Mouse (Mus musculus) layer of hippocampus, adult 2 months (tissue): ENCODE data around the gene Ano1. TPM values are rescaled to one million over a fixed set of nuclear protein-coding genes. Genes with fewer than 3 reads are reported as not detected.

Experiments used
- DNase-seq, 2 experiments: peaks; one replicate each; pipeline ENCODE4 v3.0.0; 2022; ENCODE audit warnings: low spot score in 2 of 2
- H3K27ac ChIP-seq: fragments of 200-600 bp; 2 replicates; pipeline ENCODE4 v1.8.1; 2022
- H3K4me3 ChIP-seq: fragments of 200-600 bp; 2 replicates; pipeline ENCODE4 v1.8.1; 2022; ENCODE audit warnings: mild to moderate bottlenecking
- CTCF ChIP-seq: fragments of 200-600 bp; conservative IDR thresholded peaks from 2 replicates; pipeline ENCODE4 v1.8.1; 2022; ENCODE audit warnings: antibody characterized with exemption, mild to moderate bottlenecking, moderate library complexity
- total RNA-seq, 2 experiments: library from RNA; stranded (reverse); gene quantifications; 2 replicates each; pipeline ENCODE4 v1.2.3; 2021

Ano1 gene
- total RNA-seq, 2 experiments from 2014 or later, result 2.7 to 3.5 TPM

DNA sequence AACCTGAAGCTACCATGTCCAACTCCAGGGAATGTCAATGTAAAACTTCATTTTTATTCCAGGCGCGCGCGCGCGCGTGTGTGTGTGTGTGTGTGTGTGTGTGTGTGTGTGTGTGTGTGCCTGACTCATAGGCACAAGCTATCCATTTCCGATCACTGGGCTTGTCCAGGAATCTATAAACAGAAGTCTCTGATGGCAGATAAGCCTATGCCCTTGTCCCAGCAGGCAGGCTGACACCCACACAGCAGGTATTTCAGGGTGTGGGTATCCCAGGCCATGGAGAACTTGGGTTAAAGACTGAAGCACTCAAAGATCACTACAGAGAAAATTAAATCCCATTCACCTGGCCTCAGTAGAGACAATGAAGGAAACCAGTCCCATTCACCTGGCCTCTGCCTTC lies 76.1 kb downstream of the Ano1 start:
- H3K4me3 ChIP-seq, result no peak overlapping the region
- no peak for TF ChIP-seq CTCF
- H3K27ac ChIP-seq, result no peak overlapping the region
- no peak for DNase-seq

DNA sequence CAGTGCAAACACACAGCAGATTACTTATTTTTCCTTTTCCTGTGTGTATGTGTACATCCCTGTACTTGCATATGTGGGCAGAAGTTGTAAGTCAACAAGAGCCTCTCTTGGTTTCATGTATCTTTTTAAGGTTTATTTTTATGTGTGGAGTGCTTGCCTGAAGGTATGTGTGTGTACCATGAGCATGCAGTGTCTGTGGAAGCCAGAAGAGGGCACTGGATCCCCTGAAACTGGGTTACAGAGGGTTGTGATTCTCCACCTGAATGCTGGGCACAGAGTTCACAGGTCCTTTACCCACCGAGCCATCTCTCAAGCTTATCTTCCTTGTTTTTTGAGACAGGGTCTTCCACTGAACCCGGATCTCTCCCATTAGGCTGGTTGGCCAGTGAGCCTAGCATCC lies 81.9 kb downstream of the Ano1 start:
- no peak overlapping the region for H3K4me3 ChIP-seq
- no peak for DNase-seq
- TF ChIP-seq CTCF, result peak; percentile 27; the same call in 1 of the 2 replicates
- no peak overlapping the region for H3K27ac ChIP-seq

DNA sequence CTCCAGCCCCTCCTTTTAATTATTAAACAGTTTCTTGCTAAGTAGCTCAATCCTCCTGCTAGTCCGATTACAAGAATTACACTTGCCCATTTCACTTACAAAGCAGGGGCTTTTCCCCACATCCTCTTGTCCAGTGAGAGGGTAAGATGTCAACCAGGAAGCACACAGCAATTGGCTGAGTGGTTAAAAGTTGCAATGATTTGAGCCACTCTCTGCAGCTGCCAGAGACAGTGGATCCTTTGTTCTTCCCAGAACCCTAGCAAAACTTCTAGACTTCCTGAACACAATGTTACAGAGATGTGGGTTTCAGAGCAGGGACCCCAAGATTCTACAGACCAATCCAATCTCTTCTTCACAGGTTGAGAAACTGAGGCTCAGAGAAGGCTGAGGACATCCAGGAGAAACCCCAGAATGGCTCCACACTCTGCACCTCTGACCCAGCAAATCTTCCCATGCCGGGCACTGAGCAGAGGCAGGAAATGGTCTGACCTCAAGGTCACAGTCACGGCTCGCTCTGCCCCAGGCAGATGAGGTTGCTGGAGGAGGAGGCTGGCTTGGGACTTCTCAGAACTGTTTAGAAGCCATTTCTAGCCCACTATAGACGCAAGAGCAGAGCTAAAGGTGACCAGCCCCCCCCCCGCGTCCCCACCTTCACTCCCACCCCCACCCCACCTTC lies 83.0 kb downstream of the Ano1 start:
- Histone ChIP-seq H3K27ac (no peak overlapping the region), H3K4me3 (no peak overlapping the region)
- no peak for TF ChIP-seq CTCF
- DNase-seq, result no peak

DNA sequence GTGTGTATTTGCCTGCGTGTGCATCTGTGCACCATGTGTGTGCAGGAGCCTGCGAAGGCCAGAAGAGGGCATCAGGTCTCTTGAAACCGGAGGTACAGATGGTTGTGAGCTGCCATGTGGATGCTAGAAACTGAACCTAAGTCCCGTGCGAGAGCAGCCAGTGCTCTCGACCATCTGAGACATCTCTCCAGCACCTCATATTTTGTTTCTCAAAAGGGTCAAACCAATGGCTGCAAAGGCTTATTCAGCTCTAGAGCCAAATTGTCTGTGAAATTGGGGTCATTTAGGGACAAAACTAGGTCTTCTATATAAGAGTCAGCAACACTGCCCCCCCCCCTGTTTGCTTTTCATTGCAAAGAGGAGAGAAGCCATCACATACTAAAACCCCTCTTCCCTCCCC lies 84.7 kb downstream of the Ano1 start:
- TF ChIP-seq CTCF, result no peak
- DNase-seq, result no peak
- Histone ChIP-seq H3K4me3 (no peak overlapping the region), H3K27ac (no peak overlapping the region)

DNA sequence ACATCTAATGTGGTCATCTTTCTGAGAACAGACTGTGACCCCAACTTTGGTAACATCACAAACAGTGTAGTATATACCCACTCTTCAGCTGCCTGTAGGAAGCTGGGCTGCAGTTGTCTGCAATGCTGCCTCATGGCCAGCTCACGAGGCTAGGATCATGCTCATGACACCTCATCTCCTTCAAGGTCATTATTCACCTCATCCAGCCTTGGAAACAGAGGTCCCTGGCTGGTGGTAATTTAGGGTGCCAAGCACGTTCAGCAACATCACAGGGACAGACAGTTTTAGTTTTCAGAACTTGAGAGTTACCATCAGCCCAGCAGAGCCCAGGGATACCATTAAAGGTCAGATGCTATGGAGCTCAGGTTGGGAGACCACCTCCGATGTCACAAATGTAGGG lies 86.2 kb downstream of the Ano1 start:
- H3K4me3 ChIP-seq, result no peak overlapping the region
- no peak for TF ChIP-seq CTCF
- no peak for DNase-seq
- H3K27ac ChIP-seq, result no peak overlapping the region

DNA sequence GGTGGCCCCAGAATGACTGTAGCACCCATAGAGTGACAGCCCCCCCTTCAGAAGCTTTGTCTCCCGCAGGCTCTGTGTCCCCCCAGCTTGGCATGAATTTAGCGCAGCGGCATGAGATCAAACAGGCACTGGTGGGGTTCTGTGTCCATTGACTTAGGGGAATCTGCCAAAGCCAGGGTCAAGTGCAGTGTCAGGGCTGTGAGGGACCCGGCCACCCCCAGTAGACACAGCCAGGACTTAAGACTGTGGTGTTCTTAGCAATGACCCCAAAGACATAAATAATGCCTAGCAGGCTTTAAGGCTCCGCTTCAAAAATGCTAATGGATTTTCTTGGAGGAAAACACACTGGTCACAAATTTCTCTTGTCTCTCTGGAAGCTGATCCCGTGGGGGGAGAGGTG lies 88.2 kb downstream of the Ano1 start:
- H3K4me3 ChIP-seq, result no peak overlapping the region
- DNase-seq, result no peak
- H3K27ac ChIP-seq, result no peak overlapping the region
- no peak for TF ChIP-seq CTCF

DNA sequence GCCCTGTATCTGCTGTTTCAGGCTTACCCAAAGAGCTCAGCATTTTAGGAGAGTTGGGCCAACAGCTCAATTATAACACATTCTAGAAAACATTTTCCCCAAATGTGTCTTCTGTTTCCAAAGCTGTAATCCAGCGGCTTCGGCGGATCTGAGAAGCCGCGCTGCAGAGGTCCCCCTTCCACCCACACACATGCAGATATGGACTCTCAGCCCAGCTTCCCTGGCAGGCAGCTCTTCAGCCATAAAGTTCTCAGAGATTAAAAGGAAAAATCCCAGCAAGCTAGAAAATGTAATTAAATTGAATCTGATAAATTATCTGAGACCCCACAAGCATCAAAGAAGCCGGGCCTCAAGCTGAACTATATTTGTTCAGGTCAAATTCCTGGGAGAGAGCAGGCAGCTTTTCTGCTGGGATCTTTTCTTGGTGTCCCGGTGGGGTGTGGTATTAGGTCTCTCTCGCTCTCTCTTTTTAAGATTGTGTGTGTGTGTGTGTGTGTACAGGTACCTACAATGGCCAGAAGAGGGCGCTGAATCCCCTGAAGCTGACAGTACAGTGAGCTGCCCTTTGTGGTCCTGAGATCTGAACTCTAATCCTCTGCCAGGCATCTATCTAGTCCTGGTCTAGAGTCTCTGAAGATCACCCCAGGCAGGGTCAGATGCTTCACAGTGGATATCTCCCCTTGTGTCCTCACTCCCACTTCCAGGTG lies 95.4 kb downstream of the Ano1 start:
- H3K27ac ChIP-seq, result no peak overlapping the region
- H3K4me3 ChIP-seq, result no peak overlapping the region
- DNase-seq, result no peak
- TF ChIP-seq CTCF, result 0 out of 2 replicates have a peak, but pooled peaks have one; percentile 16

DNA sequence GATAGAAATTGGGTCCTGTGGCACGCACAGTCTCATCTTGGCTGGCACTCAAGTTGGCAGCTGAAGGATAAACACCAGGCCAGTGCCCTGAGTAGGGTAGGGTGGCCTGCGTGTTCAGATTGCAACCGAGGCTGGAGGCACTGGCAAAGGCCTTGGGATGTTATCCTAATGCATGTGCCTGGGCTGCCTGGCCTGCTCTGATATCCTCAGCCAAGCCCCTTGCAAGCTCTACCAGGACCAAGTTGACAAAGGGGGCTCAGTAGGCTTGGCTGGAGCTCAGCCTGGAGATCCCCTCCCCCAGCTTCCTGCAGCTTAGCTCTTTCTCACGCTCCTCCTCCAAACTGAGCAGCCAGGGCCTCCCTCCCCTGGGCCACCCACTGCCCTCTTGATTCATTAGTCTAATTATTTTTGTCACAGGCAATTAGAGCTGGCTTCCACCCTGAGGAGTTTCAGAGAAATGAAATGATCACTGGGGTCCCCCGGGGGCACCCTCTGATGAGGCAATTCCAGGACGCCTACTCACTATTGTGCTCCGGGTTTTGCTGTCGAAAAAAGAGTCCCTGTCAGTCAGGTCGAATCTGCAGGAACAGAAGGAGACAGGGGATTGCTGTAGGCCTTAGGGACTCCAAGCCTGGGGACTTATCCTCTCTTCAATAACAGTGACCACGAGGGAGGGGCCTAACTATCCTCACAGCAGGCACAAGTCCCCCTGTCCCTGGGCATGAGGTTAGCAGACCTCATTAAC lies 97.9 kb downstream of the Ano1 start:
- no peak overlapping the region for H3K4me3 ChIP-seq
- no peak for TF ChIP-seq CTCF

DNA sequence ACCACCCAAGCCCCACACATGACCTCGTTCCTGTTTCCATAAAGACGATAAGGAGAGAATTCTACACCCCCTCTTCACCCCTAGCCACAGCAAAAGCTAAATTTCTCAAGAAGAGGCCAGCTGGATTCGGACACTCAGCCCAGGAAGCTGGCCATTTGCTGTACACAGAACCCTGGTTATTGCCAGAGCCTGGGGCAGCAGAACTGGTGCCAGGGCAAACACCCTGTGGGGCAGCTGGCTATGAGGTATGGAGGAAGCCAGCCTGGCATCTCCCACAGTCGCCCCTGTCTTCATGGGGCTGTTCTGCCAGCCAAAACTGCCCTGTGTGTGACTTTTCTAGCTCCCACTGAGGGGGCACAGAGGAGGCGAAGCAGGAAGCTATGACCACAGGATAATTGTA lies 104.2 kb downstream of the Ano1 start:
- no peak for TF ChIP-seq CTCF
- Histone ChIP-seq H3K27ac (no peak overlapping the region), H3K4me3 (no peak overlapping the region)
- DNase-seq, result no peak

More for the DNA sequence above, 97.9 kb downstream of the Ano1 start:
- peak; percentile 50 to 74 for DNase-seq
- peak overlapping the region; percentile 21; the same call in 1 of the 2 replicates for H3K27ac ChIP-seq

DNA sequence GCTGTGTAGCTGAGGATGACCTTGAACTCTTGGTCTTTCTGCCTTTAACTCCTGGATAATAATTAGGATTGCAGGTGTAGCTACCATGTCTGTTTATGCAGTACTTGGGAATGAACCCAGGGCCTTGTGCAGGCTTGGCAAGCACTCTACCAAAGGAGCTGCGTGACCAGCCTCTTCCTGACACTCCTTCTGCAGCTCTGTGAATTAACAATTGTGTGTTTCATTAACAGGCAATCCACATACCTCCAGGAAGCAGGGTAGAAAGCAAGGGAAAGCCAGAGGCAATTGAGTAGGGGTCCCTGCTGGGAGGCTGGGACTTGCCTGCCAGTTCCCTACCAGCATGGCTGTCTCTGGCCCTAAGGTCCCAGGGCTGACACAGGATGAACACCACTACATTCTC lies 111.0 kb downstream of the Ano1 start:
- DNase-seq, result no peak
- no peak for TF ChIP-seq CTCF
- no peak overlapping the region for H3K27ac ChIP-seq
- no peak overlapping the region for H3K4me3 ChIP-seq

DNA sequence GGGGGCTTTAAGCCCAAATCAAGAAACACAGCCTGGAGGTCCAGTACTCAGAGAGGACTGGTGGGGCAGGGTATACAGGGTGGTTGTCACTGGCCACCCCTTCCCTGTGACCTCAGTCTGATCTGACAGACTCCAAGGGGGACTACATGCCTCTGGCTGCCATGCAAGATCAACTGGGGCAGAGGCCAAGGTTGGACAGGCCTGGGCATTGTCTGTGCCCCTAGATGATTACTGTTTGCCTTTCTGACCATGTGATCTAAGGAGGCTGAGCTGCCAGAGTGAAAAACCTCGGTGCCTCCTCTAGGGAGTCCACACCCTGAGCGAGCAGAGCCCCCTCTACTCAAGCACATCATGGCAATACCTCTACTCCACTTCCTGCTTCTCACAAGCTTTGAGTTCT lies 115.8 kb downstream of the Ano1 start:
- no peak for TF ChIP-seq CTCF
- Histone ChIP-seq H3K27ac (no peak overlapping the region), H3K4me3 (no peak overlapping the region)
- DNase-seq, result no peak

DNA sequence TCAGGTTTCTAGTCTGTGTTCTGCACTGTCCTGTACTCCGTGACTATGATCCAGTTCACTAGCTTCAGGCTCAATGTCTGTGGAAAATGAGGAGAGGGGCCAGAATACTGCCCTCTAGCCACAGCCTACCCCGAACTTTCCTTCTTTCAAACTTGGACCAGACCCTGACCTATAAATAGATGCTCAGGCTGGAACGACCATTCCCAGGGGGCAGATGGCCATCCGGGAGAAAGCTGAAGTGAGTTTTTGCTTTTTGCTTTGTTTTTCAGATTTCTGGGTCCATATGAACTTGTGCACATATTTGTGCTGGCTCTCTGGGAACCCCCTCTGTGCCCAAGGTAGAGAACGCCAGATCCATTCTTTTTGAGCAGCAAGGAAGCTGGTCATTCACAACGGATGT lies 116.9 kb downstream of the Ano1 start:
- Histone ChIP-seq H3K4me3 (no peak overlapping the region), H3K27ac (no peak overlapping the region)
- no peak for DNase-seq
- TF ChIP-seq CTCF, result no peak

DNA sequence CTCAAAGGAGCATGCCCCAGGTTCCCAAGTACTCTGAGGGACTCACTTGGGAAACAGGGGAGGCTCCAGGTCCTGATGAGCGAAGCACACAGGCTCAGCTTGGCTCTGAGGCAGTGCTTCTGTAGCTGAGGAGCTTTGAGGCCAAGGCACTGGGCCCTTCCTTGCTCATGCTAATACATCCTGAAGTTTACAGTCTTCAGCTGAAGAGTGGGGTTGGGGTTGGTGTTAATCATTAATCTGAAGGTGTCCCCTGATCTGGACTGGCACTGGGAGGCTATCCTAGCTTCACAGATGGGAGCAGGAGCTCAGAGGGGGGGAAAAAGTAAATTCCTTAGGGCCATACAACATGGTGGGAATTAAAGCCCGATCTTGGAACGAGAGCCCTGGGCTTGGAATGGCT lies 117.3 kb downstream of the Ano1 start:
- no peak for DNase-seq
- no peak for TF ChIP-seq CTCF
- no peak overlapping the region for H3K27ac ChIP-seq
- no peak overlapping the region for H3K4me3 ChIP-seq

DNA sequence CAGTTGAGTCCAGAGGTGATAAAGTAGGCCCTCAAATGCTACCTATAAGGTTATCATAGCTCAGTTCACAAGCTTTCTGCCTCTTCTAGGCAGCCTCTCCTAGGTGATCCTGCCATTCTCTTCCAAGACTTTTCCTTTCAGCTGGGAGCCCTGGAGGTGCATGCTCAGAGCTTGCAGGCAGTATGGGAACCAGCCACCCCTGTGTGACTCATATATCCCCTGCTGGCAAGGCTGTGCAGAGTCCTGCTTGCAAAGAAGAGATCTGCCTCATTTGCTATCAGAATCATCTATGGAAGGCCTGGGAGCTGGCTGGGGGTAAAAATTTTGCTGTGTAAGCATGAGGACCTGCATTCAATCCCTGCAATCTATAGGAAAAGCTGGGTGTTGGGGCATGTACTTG lies 119.5 kb downstream of the Ano1 start:
- no peak for TF ChIP-seq CTCF
- H3K4me3 ChIP-seq, result no peak overlapping the region
- no peak for DNase-seq
- H3K27ac ChIP-seq, result no peak overlapping the region
